In genomic region chr13:57637080-57637572, GRCm38 (mm10) we compare ENCODE assay signal across 15 mouse cellular contexts.
A peak's percentile ranks its signal among the peaks of the same experiment; 100 is the strongest.
DNase-seq lines count a peak whose midpoint lies in the region; ATAC-seq and TF ChIP-seq lines count a peak whose summit lies in the region.
"Had no signal": no experiment of that assay in that cellular context is flagged by ENCODE, and none has a peak within 500 bp of the region (broad histone marks: within the 10 kb centered on the region; RNA-seq: fewer than 3 reads in every experiment).

No protein-coding gene starts in this region.

- no peak overlapping the region for H3K27ac ChIP-seq in forebrain, embryonic 13.5 days
- no peak overlapping the region for H3K27ac ChIP-seq in forebrain, embryonic 10.5 days
- H3K27ac ChIP-seq in left cerebral cortex, adult 2 months = peak overlapping the region; percentile 83
- peak overlapping the region; percentile 83 for H3K27ac ChIP-seq in forebrain, embryonic 16.5 days (ENCODE audit: low read length)
- no peak overlapping the region for H3K27ac ChIP-seq in kidney, embryonic 15.5 days
- H3K27ac ChIP-seq: limb, embryonic 15.5 days had no signal

- H3K9ac ChIP-seq in forebrain, embryonic 13.5 days = no peak overlapping the region
- no peak overlapping the region; the same call in 1 of the 2 replicates for H3K9ac ChIP-seq in forebrain, embryonic 16.5 days (replicated peaks; ENCODE audit: low read depth, low read length)
- H3K9ac ChIP-seq in kidney, embryonic 15.5 days = no peak overlapping the region
- H3K9ac ChIP-seq: heart, embryonic 12.5 days; limb, embryonic 15.5 days had no signal

- H3K27me3 ChIP-seq in forebrain, embryonic 13.5 days = no peaks in the 10 kb centered on the region
- H3K27me3 ChIP-seq in forebrain, embryonic 10.5 days (ENCODE audit: poor library complexity, severe bottlenecking) = no peaks in the 10 kb centered on the region; the same call in 1 of the 2 replicates
- H3K27me3 ChIP-seq in forebrain, embryonic 16.5 days (replicated peaks; ENCODE audit: control insufficient read depth, insufficient read depth, low read length) = no peaks in the 10 kb centered on the region
- no peaks in the 10 kb centered on the region for H3K27me3 ChIP-seq in kidney, embryonic 15.5 days
- H3K27me3 ChIP-seq: heart, embryonic 12.5 days; limb, embryonic 15.5 days had no signal

- WGBS in forebrain, embryonic 13.5 days = 77% methylated on average over 10 of the region's 10 CpGs
- 92% methylated on average over 10 of the region's 10 CpGs for WGBS in forebrain, embryonic 10.5 days
- WGBS in forebrain, embryonic 16.5 days = 51% methylated on average over 10 of the region's 10 CpGs
- WGBS in kidney, embryonic 15.5 days = 83% methylated on average over 10 of the region's 10 CpGs

- H3K9me3 ChIP-seq in forebrain, embryonic 13.5 days (replicated peaks) = no peaks in the 10 kb centered on the region
- H3K9me3 ChIP-seq in forebrain, embryonic 10.5 days = no peaks in the 10 kb centered on the region
- H3K9me3 ChIP-seq in forebrain, embryonic 16.5 days (ENCODE audit: control insufficient read depth, low read length) = no peaks in the 10 kb centered on the region
- no peaks in the 10 kb centered on the region for H3K9me3 ChIP-seq in kidney, embryonic 15.5 days (replicated peaks)
- H3K9me3 ChIP-seq: heart, embryonic 12.5 days; limb, embryonic 15.5 days had no signal

- H3K4me3 ChIP-seq in forebrain, embryonic 13.5 days = no peak overlapping the region
- H3K4me3 ChIP-seq in forebrain, embryonic 10.5 days = no peak overlapping the region
- no peak overlapping the region for H3K4me3 ChIP-seq in left cerebral cortex, adult 2 months
- no peak overlapping the region for H3K4me3 ChIP-seq in forebrain, embryonic 16.5 days (replicated peaks; ENCODE audit: low read length)
- H3K4me3 ChIP-seq in kidney, embryonic 15.5 days (replicated peaks) = no peak overlapping the region
- H3K4me3 ChIP-seq: heart, embryonic 12.5 days; limb, embryonic 15.5 days had no signal

- H3K36me3 ChIP-seq in forebrain, embryonic 13.5 days (ENCODE audit: poor library complexity, severe bottlenecking) = no peaks in the 10 kb centered on the region
- H3K36me3 ChIP-seq in forebrain, embryonic 10.5 days (replicated peaks) = no peaks in the 10 kb centered on the region
- no peaks in the 10 kb centered on the region for H3K36me3 ChIP-seq in forebrain, embryonic 16.5 days (ENCODE audit: control insufficient read depth, insufficient read depth)
- no peaks in the 10 kb centered on the region for H3K36me3 ChIP-seq in kidney, embryonic 15.5 days
- H3K36me3 ChIP-seq: heart, embryonic 12.5 days; limb, embryonic 15.5 days had no signal

- intact Hi-C loops in left cerebral cortex, adult 2 months (cut with DNase I) = loop anchor here (5.0 kb wide), 1 partner anchor 115 kb away; no protein-coding TSS in a partner anchor
- intact Hi-C loops in left cerebral cortex, postnatal 10 days (cut with DNase I) = no loop called here

- H3K4me1 ChIP-seq in forebrain, embryonic 13.5 days = peaks cover 26% of the 10 kb centered on the region
- peaks cover 14% of the 10 kb centered on the region for H3K4me1 ChIP-seq in forebrain, embryonic 10.5 days
- peaks cover 27% of the 10 kb centered on the region for H3K4me1 ChIP-seq in forebrain, embryonic 16.5 days (replicated peaks; ENCODE audit: control insufficient read depth, insufficient read depth, low read length)
- H3K4me1 ChIP-seq in kidney, embryonic 15.5 days = no peaks in the 10 kb centered on the region
- H3K4me1 ChIP-seq: limb, embryonic 15.5 days had no signal

- ATAC-seq in forebrain, embryonic 13.5 days = peak; percentile 30; the same call in 1 of the 2 replicates
- peak; percentile 32 for ATAC-seq in forebrain, embryonic 16.5 days
- no peak for ATAC-seq in kidney, embryonic 15.5 days (replicated peaks; ENCODE audit: low FRiP score)

- H3K4me2 ChIP-seq in forebrain, embryonic 13.5 days = no peak overlapping the region
- H3K4me2 ChIP-seq in forebrain, embryonic 16.5 days (ENCODE audit: low read length) = peak overlapping the region; percentile 12; the same call in 1 of the 2 replicates
- H3K4me2 ChIP-seq in kidney, embryonic 15.5 days = no peak overlapping the region
- H3K4me2 ChIP-seq: heart, embryonic 12.5 days; limb, embryonic 15.5 days had no signal

- no peak for TF ChIP-seq CTCF in left cerebral cortex, adult 2 months (IDR thresholded peaks at IDR 0.05)

- DNase-seq in forebrain, embryonic 10.5 days (ENCODE audit: extremely low spot score, low spot score) = no peak
- no peak for DNase-seq in left cerebral cortex, adult 2 months (ENCODE audit: extremely low spot score in 1 of 2, low spot score in 2 of 2)
- DNase-seq in left cerebral cortex, postnatal 10 days (ENCODE audit: extremely low spot score in 1 of 2, low spot score in 2 of 2) = no peak
- DNase-seq in cerebellum, adult 11-12 months = peak; percentile 66
- no peak for DNase-seq in c-Kit-positive CD71-positive TER-119-positive erythroid progenitor cells, embryonic 14.5 days (ENCODE audit: low spot score)
- DNase-seq: gastrocnemius, postnatal 14 days; heart, postnatal 4 days; kidney, adult 18-20 months; lung, adult 18-20 months; thymus, adult 18-20 months had no signal

Comparison
In these comparisons a context has a peak if more than half of its experiments do, and no peak if none do; other contexts are left out.
1. H3K27ac ChIP-seq: peak in left cerebral cortex, adult 2 months (single experiment) and forebrain, embryonic 16.5 days (single experiment); none in forebrain, embryonic 13.5 days (single experiment), forebrain, embryonic 10.5 days (single experiment) and kidney, embryonic 15.5 days (single experiment).